Mouse (Mus musculus): ENCODE data around the gene Tex35.

- TF ChIP-seq POLR2A (IDR thresholded peaks at IDR 0.05; ENCODE audit: extremely low read depth, insufficient read depth, low read length) (no peak), CTCF (IDR thresholded peaks at IDR 0.05; ENCODE audit: low read depth, low read length) (no peak)
Measured at GRCm38 (mm10) chr1:157065819-157066730, 42.4 kb downstream of the Tex35 start.
